Mouse (Mus musculus) heart, postnatal 14 days (tissue): ENCODE data around the gene Slc43a2. TPM values are rescaled to one million over a fixed set of nuclear protein-coding genes. Genes with fewer than 3 reads are reported as not detected.

ENCODE experiments used
- DNase-seq, 2 experiments: peaks; one replicate each; pipeline ENCODE4 v3.0.0; 2021 to 2022
- intact Hi-C: fragments of 180-260 bp; cut with DNase I; formaldehyde crosslinking; loops from one replicate; pipeline ENCODE4 v1.15.1; 2025
- long read RNA-seq, 2 experiments: library from polyadenylated mRNA; stranded (forward); transcript quantifications; one replicate each; pipeline ENCODE4 v2.0.0; 2021
- total RNA-seq, 2 experiments: library from RNA; stranded (reverse); gene quantifications; 2 replicates each; pipeline ENCODE4 v1.2.3; 2021

Gene Slc43a2
- total RNA-seq: 10 to 100 TPM; 23.4 to 25.8 TPM
- long read RNA-seq, experiment 1, full-length matches to known transcripts: 8 of 24 reads
- long read RNA-seq, experiment 1, partial matches to known transcripts: 3 of 24 reads
- long read RNA-seq, experiment 1, other reads (novel, unspliced or antisense): 13 of 24 reads
- long read RNA-seq, experiment 2, full-length matches to known transcripts: 6 of 20 reads
- long read RNA-seq, experiment 2, partial matches to known transcripts: 9 of 20 reads
- long read RNA-seq, experiment 2, other reads (novel, unspliced or antisense): 5 of 20 reads

DNA sequence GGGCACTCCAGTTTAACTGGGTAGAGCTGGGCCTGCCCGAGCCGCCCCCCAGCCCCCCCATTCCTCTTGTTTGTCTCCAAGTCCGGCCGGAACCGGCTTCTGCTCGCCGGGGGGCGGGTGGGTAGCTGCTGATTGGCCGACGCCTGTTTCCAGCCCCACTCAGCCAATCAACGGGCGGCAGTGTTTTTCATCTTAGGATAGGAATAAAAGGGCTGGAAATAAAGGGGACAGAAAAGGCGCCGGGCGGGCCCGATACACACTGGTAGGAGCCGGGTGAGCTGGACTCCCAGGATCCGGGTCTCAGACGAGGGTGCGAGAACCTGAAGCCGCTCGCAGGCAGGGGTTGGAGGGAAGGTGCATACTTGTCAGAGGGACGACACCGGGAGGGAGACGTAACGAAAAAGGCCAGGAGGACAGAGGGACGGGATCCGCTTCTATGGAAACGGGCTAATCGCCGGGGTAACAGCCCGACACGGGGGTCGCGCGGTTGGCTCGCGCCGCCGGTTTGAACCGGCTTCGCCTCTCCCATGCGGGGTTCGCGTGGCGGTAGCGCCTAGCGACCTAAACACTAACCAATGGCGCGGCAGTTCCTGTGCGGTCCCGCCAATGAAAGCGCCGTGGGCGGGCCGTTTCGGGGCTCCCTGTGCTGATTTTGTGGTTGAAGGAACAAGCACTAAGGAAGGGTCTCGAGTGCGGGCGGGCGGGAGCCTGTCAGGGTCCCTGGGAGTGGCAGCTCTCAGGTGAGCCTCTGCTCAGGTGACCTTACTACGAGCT is at the start of gene Slc43a2:
Slc43a2 (plus strand) TSS at position 226 of the 774 bp plus-strand sequence.
- peak; percentile 91 to 92 for DNase-seq
- intact Hi-C loops: loop anchor here (5.0 kb wide), 1 partner anchor 211 kb away; no protein-coding TSS in a partner anchor

- intact Hi-C loops: loop anchor here (2.0 to 10.0 kb wide), 3 partner anchors 17 to 301 kb away; partner anchors contain the start of gene Wdr81
- DNase-seq: no peak
Measured at GRCm38 (mm10) chr11:75486192-75486591, 45.3 kb upstream of the Slc43a2 start.

DNA sequence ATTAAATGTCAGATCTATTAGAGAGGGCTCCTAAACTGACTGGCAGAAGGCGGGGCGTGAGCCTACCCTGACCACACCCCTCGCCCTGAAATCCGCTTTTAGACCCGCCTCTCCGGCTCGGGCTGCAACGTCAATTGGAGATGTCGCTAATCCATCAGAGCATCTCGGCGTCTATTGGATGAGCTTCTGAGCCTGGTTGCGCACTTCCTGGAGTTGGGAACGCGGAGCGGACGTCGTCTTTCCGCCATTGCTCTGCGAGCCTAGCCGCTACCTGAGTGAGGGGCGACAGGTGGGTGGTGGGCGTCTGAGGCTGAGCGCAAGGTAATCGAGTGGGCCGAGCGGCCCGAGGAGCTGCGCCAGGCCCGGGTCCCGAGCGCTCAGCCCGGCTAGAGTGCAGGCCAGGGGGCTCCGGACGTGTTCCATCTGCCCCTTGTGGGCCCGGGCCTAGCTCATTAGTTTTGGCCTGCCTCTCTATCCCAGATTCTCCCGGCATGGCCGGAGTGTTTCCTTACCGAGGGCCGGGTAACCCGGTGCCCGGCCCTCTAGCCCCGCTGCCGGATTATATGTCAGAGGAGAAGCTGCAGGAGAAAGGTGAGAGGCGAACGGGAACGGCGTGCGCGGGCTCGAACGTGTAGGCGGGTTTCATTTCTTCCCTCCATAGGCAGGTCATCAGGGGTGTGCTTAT is 44.8 kb upstream of the Slc43a2 start, which contains the start of gene Prpf8:
Prpf8 (plus strand) TSS at position 216 of the 685 bp plus-strand sequence.
- intact Hi-C loops: loop anchor here (2.0 to 10.0 kb wide), 3 partner anchors 18 to 302 kb away; partner anchors contain the start of gene Wdr81
- peak; percentile 95 to 97 for DNase-seq

DNA sequence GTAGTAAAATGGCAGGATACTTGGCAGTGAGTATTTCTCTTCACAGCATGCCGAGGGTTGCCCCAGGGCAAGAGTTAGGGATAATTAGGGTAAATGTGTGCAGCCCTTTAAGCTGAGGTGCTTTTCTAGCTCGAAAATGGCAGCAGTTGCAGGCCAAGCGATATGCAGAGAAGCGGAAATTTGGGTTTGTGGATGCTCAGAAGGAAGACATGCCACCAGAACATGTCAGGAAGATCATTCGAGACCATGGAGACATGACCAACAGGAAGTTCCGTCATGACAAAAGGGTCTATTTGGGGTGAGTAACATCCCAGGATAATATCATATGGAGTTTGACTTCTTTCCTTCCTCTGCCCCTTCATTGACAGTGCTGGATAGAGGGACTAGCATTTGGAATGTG is 44.0 kb upstream of the Slc43a2 start:
- no peak for DNase-seq
- intact Hi-C loops: loop anchor here (2.0 to 10.0 kb wide), 3 partner anchors 19 to 303 kb away; partner anchors contain the start of gene Wdr81

DNA sequence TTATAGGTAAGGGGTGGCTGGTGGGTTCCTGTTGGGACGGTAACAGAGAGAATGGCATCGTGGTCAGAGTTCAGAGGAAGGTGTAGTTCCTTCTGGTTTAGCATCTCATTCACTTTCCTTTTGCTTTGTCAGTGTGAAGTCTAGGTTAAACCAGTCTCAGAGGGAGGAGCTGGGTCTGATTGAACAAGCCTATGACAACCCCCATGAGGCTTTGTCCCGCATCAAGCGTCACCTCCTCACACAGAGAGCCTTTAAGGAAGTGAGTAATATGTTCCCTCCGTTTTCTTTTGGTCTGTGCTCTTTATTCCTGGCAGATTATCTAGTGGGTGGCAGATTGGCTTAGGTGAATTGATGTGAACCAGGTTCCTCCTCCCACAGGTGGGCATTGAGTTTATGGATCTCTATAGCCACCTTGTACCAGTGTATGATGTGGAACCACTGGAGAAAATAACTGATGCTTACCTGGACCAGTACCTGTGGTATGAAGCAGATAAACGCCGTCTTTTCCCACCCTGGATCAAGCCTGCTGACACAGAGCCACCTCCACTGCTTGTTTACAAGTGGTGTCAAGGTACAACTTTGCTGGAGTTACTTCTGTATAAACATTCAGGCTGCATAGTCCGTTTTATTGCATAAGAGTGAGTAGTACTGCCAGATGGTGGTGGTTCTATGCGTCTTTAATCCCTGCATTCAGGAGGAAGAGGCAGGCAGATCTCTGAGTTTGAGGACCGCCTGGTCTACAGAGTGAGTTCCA is 37.0 kb upstream of the Slc43a2 start:
- intact Hi-C loops: no loop called here
- no peak for DNase-seq

GRCm38 (mm10) chr11:75498126-75498525 is 33.4 kb upstream of the Slc43a2 start:
- peak in 1 of 2 experiments; percentile 49 for DNase-seq
- intact Hi-C loops: no loop called here

DNA sequence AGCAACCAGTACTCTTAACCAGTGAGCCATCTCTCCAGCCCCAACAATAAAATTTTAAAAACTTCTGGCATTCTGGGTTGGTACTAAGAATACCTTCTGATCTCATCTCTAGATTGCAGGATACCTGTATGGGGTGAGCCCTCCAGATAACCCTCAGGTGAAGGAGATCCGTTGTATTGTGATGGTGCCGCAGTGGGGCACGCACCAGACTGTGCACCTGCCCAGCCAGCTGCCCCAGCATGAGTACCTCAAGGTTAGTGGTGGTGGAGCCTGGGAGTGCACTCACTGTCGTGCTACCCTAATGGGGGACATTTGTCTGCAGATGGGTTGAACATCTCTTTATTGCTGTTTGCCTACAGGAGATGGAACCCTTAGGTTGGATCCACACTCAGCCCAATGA is 23.3 kb upstream of the Slc43a2 start:
- DNase-seq: no peak
- intact Hi-C loops: loop anchor here (2.0 kb wide), 1 partner anchor 39 kb away; no protein-coding TSS in a partner anchor

- intact Hi-C loops: loop anchor here (2.0 kb wide), 1 partner anchor 40 kb away; no protein-coding TSS in a partner anchor
Measured at GRCm38 (mm10) chr11:75508904-75509303, 22.6 kb upstream of the Slc43a2 start.

GRCm38 (mm10) chr11:75509741-75510626 is 21.5 kb upstream of the Slc43a2 start, which contains the start of gene Rilp:
TSS of gene Rilp (plus strand) at chr11:75510094.
- peak; percentile 74 to 84 for DNase-seq
- intact Hi-C loops: loop anchor here (2.0 kb wide), 2 partner anchors 41 to 109 kb away; no protein-coding TSS in a partner anchor

More at GRCm38 (mm10) chr11:75508904-75509303, 22.6 kb upstream of the Slc43a2 start:
- DNase-seq: peak in 1 of 2 experiments; percentile 18

DNA sequence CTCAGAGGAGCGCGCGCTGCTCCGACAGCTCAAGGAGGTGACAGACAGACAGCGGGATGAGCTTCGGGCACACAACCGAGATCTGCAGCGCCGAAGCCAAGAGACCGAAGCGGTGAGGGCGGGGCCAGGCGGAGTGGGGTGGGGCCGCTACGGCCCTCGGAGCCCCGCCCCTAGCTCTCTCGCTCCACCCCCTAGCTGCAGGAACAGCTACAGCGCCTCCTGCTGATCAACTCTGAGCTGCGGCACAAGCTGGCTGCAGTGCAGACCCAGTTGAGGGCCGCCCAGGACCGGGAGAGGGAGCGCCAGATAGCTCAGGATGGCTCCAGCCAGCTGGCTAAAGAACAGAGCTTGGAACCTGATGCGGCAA is 20.9 kb upstream of the Slc43a2 start:
- intact Hi-C loops: loop anchor here (2.0 kb wide), 1 partner anchor 110 kb away; no protein-coding TSS in a partner anchor
- peak; percentile 96 to 98 for DNase-seq

- intact Hi-C loops: loop anchor here (2.0 kb wide), 1 partner anchor 110 kb away; no protein-coding TSS in a partner anchor
Measured at GRCm38 (mm10) chr11:75511213-75511612, 20.3 kb upstream of the Slc43a2 start.

DNA sequence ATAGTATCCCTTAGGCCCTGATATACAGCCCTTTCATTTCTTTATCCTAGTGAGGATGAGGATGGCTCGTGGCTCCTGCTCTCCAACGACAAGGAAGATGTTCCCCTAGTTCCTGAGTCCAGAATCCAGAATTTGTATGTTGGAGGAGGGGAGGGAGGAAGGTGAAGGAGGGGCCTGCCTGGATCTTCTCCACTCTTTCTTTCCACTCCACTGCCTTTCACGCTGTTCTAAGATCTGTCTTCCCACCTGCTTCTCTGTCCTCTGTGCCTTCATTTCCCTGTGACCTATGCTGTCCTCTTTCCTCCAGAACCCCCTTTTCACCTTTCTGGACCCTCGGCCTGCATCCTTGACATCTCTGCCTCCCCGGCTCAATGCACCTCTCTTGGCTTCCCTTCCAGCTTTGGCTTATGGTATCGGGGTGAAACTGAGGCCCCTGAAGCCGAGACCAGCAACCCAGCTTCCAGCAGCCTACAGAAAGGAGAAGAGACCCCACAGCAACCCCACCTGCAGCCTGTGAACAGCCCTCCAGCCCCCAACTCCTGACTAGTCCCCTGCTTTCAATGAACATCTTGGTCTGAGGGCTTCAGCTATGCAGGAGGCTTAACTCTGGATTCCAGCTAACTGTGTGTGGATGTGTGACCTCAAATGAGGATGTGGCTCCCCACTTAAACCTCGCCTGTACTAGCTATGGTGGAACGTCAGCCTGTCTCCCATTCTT is 19.0 kb upstream of the Slc43a2 start:
- DNase-seq: no peak
- intact Hi-C loops: no loop called here

More at GRCm38 (mm10) chr11:75511213-75511612, 20.3 kb upstream of the Slc43a2 start:
- DNase-seq: peak; percentile 68 to 69

DNA sequence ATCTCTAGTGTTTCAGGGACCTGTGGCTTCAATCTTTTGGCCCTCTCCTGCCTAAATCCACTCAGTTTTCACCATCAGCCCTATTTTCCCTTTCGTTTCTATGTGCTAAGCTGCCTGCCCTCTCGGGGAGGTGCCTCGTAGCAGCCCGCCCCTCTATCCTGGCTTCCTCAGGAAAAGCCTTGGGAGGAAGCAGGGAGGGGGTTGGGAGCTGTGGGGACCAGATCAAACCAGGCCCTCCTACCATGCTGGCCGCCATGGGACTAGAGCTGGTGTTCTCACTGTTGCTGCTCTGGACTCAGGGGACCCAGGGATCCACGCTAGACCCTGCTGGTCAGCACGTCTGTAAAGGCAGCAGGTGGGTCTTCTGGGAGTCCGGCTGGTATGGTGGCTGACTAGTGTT is 18.2 kb upstream of the Slc43a2 start, which contains the start of gene Scarf1:
Scarf1 (plus strand) TSS at position 205 of the 400 bp plus-strand sequence.
- peak; percentile 68 to 71 for DNase-seq
- intact Hi-C loops: no loop called here

- intact Hi-C loops: loop anchor here (2.0 kb wide), 1 partner anchor 14 kb away; no protein-coding TSS in a partner anchor
Measured at GRCm38 (mm10) chr11:75515186-75515585, 16.3 kb upstream of the Slc43a2 start.

GRCm38 (mm10) chr11:75519834-75520633 is 11.5 kb upstream of the Slc43a2 start:
- DNase-seq: no peak
- intact Hi-C loops: no loop called here

More at GRCm38 (mm10) chr11:75515186-75515585, 16.3 kb upstream of the Slc43a2 start:
- DNase-seq: no peak

DNA sequence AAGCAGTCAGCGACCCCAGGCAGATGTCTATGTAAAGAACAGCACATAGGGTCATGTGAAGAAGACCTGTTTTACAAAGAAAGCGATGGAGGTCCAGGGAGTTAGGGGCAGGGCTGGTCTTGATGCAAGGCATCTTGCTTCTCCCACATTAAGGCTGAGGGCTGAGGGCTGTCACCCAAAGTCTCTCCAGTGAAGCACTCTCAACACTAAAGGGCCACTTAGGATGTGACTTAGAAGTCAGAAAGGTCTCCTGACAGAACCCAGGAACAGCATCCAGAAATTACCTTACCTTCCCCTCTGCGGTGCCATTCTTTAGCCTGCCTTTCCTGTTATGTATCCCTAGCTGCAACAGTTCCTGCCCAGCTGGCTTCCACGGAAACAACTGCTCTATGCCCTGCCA is 9.9 kb upstream of the Slc43a2 start:
- intact Hi-C loops: no loop called here
- DNase-seq: no peak

DNA sequence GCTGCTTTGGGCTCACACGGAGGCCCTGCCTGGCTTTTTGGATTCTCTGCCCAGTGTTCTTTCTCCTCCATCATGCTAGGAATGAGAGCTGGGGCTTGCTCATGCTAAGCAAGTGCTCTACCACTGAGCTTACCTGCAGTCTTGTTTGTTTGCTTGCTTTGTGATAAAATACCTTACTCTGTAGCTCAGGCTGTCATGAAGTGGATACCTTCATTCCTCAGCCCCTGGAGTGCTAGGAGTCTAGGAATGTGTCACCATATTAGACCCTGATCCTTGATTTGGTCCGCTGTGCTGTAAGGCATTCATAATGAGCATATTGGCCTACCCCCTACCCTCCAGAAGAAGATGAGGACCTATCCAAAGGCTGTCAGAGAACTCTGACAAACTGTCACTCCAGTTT is 8.7 kb upstream of the Slc43a2 start:
- DNase-seq: no peak
- intact Hi-C loops: no loop called here
